Mouse (Mus musculus) granulocyte monocyte progenitor cell, adult 5-6 weeks (primary cell): Measurements from ENCODE around the gene Krt80. TPM values are rescaled to one million over a fixed set of nuclear protein-coding genes. Genes with fewer than 3 reads are reported as not detected.

ENCODE experiments used
- total RNA-seq, 2 experiments: library from RNA; stranded (forward) in 1 of 2; stranded (reverse) in 1 of 2; fragments of 200-712, 200-1000 nt in 1 of 2; fragments of >200 nt in 1 of 2; fragmentation: Nextera tagmentation in 1 of 2; gene quantifications; 2 replicates each; pipeline ENCODE4 v1.2.3; 2014 to 2017

The Krt80 gene
- total RNA-seq, 2 experiments from 2014 or later = 1.2 to 3.2 TPM

Other genes with a start within 250 kb of the Krt80 start
- gene Acvrl1, start 241.6 kb downstream of the Krt80 start, total RNA-seq (2014; fragmentation: Nextera tagmentation) = 0.30 TPM in 1 of 2 replicates, not detected in the other
- 0.73 and 2.7 TPM in 2 replicates for gene Acvrl1, start 241.6 kb downstream of the Krt80 start, total RNA-seq (2017)
- gene Acvr1b, start 196.1 kb downstream of the Krt80 start, total RNA-seq (2014; fragmentation: Nextera tagmentation) = 6.9 and 8.7 TPM in 2 replicates
- 6.9 and 9.9 TPM in 2 replicates for gene Acvr1b, start 196.1 kb downstream of the Krt80 start, total RNA-seq (2017)
- gene Grasp, start 146.0 kb downstream of the Krt80 start, total RNA-seq (2014; fragmentation: Nextera tagmentation) = 3.2 and 4.1 TPM in 2 replicates
- gene Grasp, start 146.0 kb downstream of the Krt80 start, total RNA-seq (2017) = 0.26 and 1.0 TPM in 2 replicates
- 1.4 and 4.0 TPM in 2 replicates for gene Nr4a1, start 115.9 kb downstream of the Krt80 start, total RNA-seq (2014; fragmentation: Nextera tagmentation)
- gene Nr4a1, start 115.9 kb downstream of the Krt80 start, total RNA-seq (2017) = 2.4 and 4.1 TPM in 2 replicates
- gene Atg101, start 85.9 kb downstream of the Krt80 start, total RNA-seq (2014; fragmentation: Nextera tagmentation) = 35.3 and 36.0 TPM in 2 replicates
- 51.9 and 60.6 TPM in 2 replicates for gene Atg101, start 85.9 kb downstream of the Krt80 start, total RNA-seq (2017)
- gene 6030408B16Rik, start 77.0 kb downstream of the Krt80 start, total RNA-seq (2014; fragmentation: Nextera tagmentation) = 0.60 TPM in 1 of 2 replicates, not detected in the other
- gene 6030408B16Rik, start 77.0 kb downstream of the Krt80 start, total RNA-seq (2017) = 0.86 TPM in 1 of 2 replicates, not detected in the other
- gene Krt7, start 40.9 kb upstream of the Krt80 start, total RNA-seq (2014; fragmentation: Nextera tagmentation) = 0.21 and 0.67 TPM in 2 replicates
- 0.39 TPM in 1 of 2 replicates, not detected in the other for gene Krt7, start 40.9 kb upstream of the Krt80 start, total RNA-seq (2017)
- gene Krt87, start 68.6 kb upstream of the Krt80 start, total RNA-seq (2014; fragmentation: Nextera tagmentation) = not detected in 2 replicates
- not detected in 2 replicates for gene Krt87, start 68.6 kb upstream of the Krt80 start, total RNA-seq (2017)
- not detected in 2 replicates for gene Krt88, start 77.6 kb upstream of the Krt80 start, total RNA-seq (2014; fragmentation: Nextera tagmentation)
- gene Krt88, start 77.6 kb upstream of the Krt80 start, total RNA-seq (2017) = not detected in 2 replicates
- not detected in 2 replicates for gene Krt81, start 93.6 kb upstream of the Krt80 start, total RNA-seq (2014; fragmentation: Nextera tagmentation)
- not detected in 2 replicates for gene Krt81, start 93.6 kb upstream of the Krt80 start, total RNA-seq (2017)
- not detected in 2 replicates for gene Krt86, start 103.3 kb upstream of the Krt80 start, total RNA-seq (2014; fragmentation: Nextera tagmentation)
- not detected in 2 replicates for gene Krt86, start 103.3 kb upstream of the Krt80 start, total RNA-seq (2017)
- not detected in 2 replicates for gene Krt83, start 121.3 kb upstream of the Krt80 start, total RNA-seq (2014; fragmentation: Nextera tagmentation)
- gene Krt83, start 121.3 kb upstream of the Krt80 start, total RNA-seq (2017) = 0.34 TPM in 1 of 2 replicates, not detected in the other
- gene Gm49425, start 147.1 kb upstream of the Krt80 start, total RNA-seq (2014; fragmentation: Nextera tagmentation) = not detected in 2 replicates
- gene Gm49425, start 147.1 kb upstream of the Krt80 start, total RNA-seq (2017) = not detected in 2 replicates
- not detected in 2 replicates for gene Krt84, start 162.7 kb upstream of the Krt80 start, total RNA-seq (2014; fragmentation: Nextera tagmentation)
- gene Krt84, start 162.7 kb upstream of the Krt80 start, total RNA-seq (2017) = not detected in 2 replicates
- not detected in 2 replicates for gene Krt82, start 180.5 kb upstream of the Krt80 start, total RNA-seq (2014; fragmentation: Nextera tagmentation)
- not detected in 2 replicates for gene Krt82, start 180.5 kb upstream of the Krt80 start, total RNA-seq (2017)
- not detected in 2 replicates for gene Krt90, start 192.8 kb upstream of the Krt80 start, total RNA-seq (2014; fragmentation: Nextera tagmentation)
- not detected in 2 replicates for gene Krt90, start 192.8 kb upstream of the Krt80 start, total RNA-seq (2017)
- not detected in 2 replicates for gene Krt75, start 203.7 kb upstream of the Krt80 start, total RNA-seq (2014; fragmentation: Nextera tagmentation)
- not detected in 2 replicates for gene Krt75, start 203.7 kb upstream of the Krt80 start, total RNA-seq (2017)